Mouse (Mus musculus) MEL (cell line): ENCODE measurements around the gene Itgb8.

Experiments
- CTCF ChIP-seq, 3 experiments: IDR thresholded peaks in 2 of 3; conservative IDR thresholded peaks in 1 of 3; 2 replicates each; pipeline ENCODE4 v1.5.1; 2011 to 2012; ENCODE audit warnings: low read length in 3 of 3, low read depth in 2 of 3, mild to moderate bottlenecking in 2 of 3, improper control_type of control experiment in 1 of 3, inconsistent platforms in 1 of 3, mixed read lengths in 1 of 3, moderate library complexity in 1 of 3; ENCODE audit not compliant: control insufficient read depth in 1 of 3, insufficient read depth in 1 of 3, poor library complexity in 1 of 3, severe bottlenecking in 1 of 3
- POLR2A ChIP-seq, 2 experiments: IDR thresholded peaks; 2 replicates each; pipeline ENCODE4 v1.6.1; 2011 to 2012; ENCODE audit warnings: low read length in 2 of 2, mild to moderate bottlenecking in 2 of 2, control low read depth in 1 of 2, improper control_type of control experiment in 1 of 2, low read depth in 1 of 2, moderate library complexity in 1 of 2; ENCODE audit not compliant: control insufficient read depth in 1 of 2, insufficient read depth in 1 of 2, poor library complexity in 1 of 2

GRCm38 (mm10) chr12:119160786-119161185 is 77.8 kb downstream of the Itgb8 start:
- TF ChIP-seq CTCF (IDR thresholded peaks at IDR 0.05 in 2 of 3, conservative IDR thresholded peaks at IDR 0.05 in 1 of 3; ENCODE audit: control insufficient read depth in 1 of 3, insufficient read depth in 1 of 3, low read depth in 2 of 3, low read length in 3 of 3, poor library complexity in 1 of 3, severe bottlenecking in 1 of 3) (no peak), POLR2A (IDR thresholded peaks at IDR 0.05; ENCODE audit: control insufficient read depth in 1 of 2, insufficient read depth in 1 of 2, low read depth in 1 of 2, low read length in 2 of 2, poor library complexity in 1 of 2) (no peak)
